In genomic region chr2:64458171-64458570, GRCm38 (mm10) we compare ENCODE assay signal across 9 mouse cellular contexts.
DNase-seq lines count a peak whose midpoint lies in the region; ATAC-seq and TF ChIP-seq lines count a peak whose summit lies in the region.
"Had no signal": no experiment of that assay in that cellular context is flagged by ENCODE, and none has a peak within 500 bp of the region (broad histone marks: within the 10 kb centered on the region; RNA-seq: fewer than 3 reads in every experiment).

No protein-coding gene starts in this region.

- no peak for ATAC-seq in hindbrain, embryonic 11.5 days (ENCODE audit: low FRiP score)
- ATAC-seq in hindbrain, embryonic 16.5 days, result no peak

- no peak for TF ChIP-seq POLR2A in CH12.LX (IDR thresholded peaks at IDR 0.05; ENCODE audit: low read depth, low read length)

- H3K27me3 ChIP-seq in hindbrain, embryonic 11.5 days (ENCODE audit: control insufficient read depth, insufficient read depth, low read length), result no peaks in the 10 kb centered on the region
- no peaks in the 10 kb centered on the region for H3K27me3 ChIP-seq in hindbrain, embryonic 16.5 days (replicated peaks; ENCODE audit: control insufficient read depth, insufficient read depth, low read length)
- no peaks in the 10 kb centered on the region for H3K27me3 ChIP-seq in CH12.LX (replicated peaks)
- H3K27me3 ChIP-seq: midbrain, embryonic 12.5 days had no signal

- no peak for TF ChIP-seq EP300 in CH12.LX (IDR thresholded peaks at IDR 0.05; ENCODE audit: low read length)

- WGBS in hindbrain, embryonic 11.5 days, result 68% methylated on average over 5 of the region's 5 CpGs
- WGBS in hindbrain, embryonic 16.5 days, result 69% methylated on average over 5 of the region's 5 CpGs

- dilution Hi-C loops in CH12.LX (cut with MboI; ENCODE audit: extremely low pct_ligation_motif_present, extremely low pct_unique_long_range_greater_than_20kb, low sequenced_read_pairs), result no loop called here

- peak; percentile 29 for TF ChIP-seq RAD21 in CH12.LX (IDR thresholded peaks at IDR 0.05; ENCODE audit: low read depth, low read length)

- no peak overlapping the region for H3K4me3 ChIP-seq in hindbrain, embryonic 11.5 days (ENCODE audit: low read depth, low read length)
- no peak overlapping the region for H3K4me3 ChIP-seq in hindbrain, embryonic 16.5 days (ENCODE audit: low read length)
- H3K4me3 ChIP-seq in CH12.LX (replicated peaks in 1 of 3; ENCODE audit: low read depth in 2 of 3, low read length in 2 of 3, poor library complexity in 1 of 3), result no peak overlapping the region
- H3K4me3 ChIP-seq: midbrain, embryonic 12.5 days had no signal

- peak; percentile 75 for DNase-seq in hindbrain, embryonic 11.5 days (ENCODE audit: low spot score)
- DNase-seq in CH12.LX (ENCODE audit: extremely low read depth) (peak; percentile 2), NIH3T3 (ENCODE audit: low read depth) (peak; percentile 59)
- DNase-seq in kidney, postnatal 36 days, result peak; percentile 18 to 63
- DNase-seq in telencephalon, adult 2 months (ENCODE audit: low read depth, low spot score), result peak; percentile 9
- no peak for DNase-seq in urinary bladder, postnatal 14 days (ENCODE audit: low spot score)
- DNase-seq in gastrocnemius, postnatal 25 days, result no peak

- peak in 1 of 2 experiments; percentile 47; a peak in 2 of 4 replicates for TF ChIP-seq CTCF in CH12.LX (conservative IDR thresholded peaks at IDR 0.05 in 1 of 2, IDR thresholded peaks at IDR 0.05 in 1 of 2; ENCODE audit: low read depth in 2 of 2, low read length in 2 of 2)

- H3K4me2 ChIP-seq in hindbrain, embryonic 11.5 days (replicated peaks; ENCODE audit: low read depth, low read length), result no peak overlapping the region
- no peak overlapping the region for H3K4me2 ChIP-seq in hindbrain, embryonic 16.5 days (ENCODE audit: low read length)
- H3K4me2 ChIP-seq in CH12.LX (ENCODE audit: insufficient read depth, low read depth, poor library complexity, severe bottlenecking), result no peak overlapping the region
- H3K4me2 ChIP-seq: midbrain, embryonic 12.5 days had no signal

- no peaks in the 10 kb centered on the region for H3K9me3 ChIP-seq in hindbrain, embryonic 11.5 days (ENCODE audit: control insufficient read depth, low read length)
- H3K9me3 ChIP-seq in hindbrain, embryonic 16.5 days (ENCODE audit: control insufficient read depth, low read length), result no peaks in the 10 kb centered on the region
- H3K9me3 ChIP-seq in CH12.LX (replicated peaks; ENCODE audit: low read length), result peaks cover 38% of the 10 kb centered on the region
- H3K9me3 ChIP-seq: midbrain, embryonic 12.5 days had no signal

- H3K4me1 ChIP-seq in hindbrain, embryonic 11.5 days (replicated peaks; ENCODE audit: control insufficient read depth, insufficient read depth, low read length), result no peaks in the 10 kb centered on the region
- no peaks in the 10 kb centered on the region for H3K4me1 ChIP-seq in hindbrain, embryonic 16.5 days (ENCODE audit: control insufficient read depth, insufficient read depth, low read depth, low read length)
- no peaks in the 10 kb centered on the region for H3K4me1 ChIP-seq in CH12.LX (ENCODE audit: control insufficient read depth in 1 of 2, insufficient read depth in 2 of 2)
- H3K4me1 ChIP-seq: midbrain, embryonic 12.5 days had no signal

- H3K36me3 ChIP-seq in hindbrain, embryonic 11.5 days (ENCODE audit: control insufficient read depth, insufficient read depth, low read length), result no peaks in the 10 kb centered on the region
- no peaks in the 10 kb centered on the region for H3K36me3 ChIP-seq in hindbrain, embryonic 16.5 days (ENCODE audit: control insufficient read depth, insufficient read depth, low read length)
- H3K36me3 ChIP-seq in CH12.LX (replicated peaks in 1 of 2; ENCODE audit: control insufficient read depth in 1 of 2, insufficient read depth in 1 of 2, low read length in 1 of 2), result no peaks in the 10 kb centered on the region
- H3K36me3 ChIP-seq: midbrain, embryonic 12.5 days had no signal

- in situ Hi-C loops in CH12.LX (cut with MboI; ENCODE audit: low pct_ligation_motif_present, low pct_unique_long_range_greater_than_20kb, low sequenced_read_pairs), result loop anchor here (25.0 kb wide), 1 partner anchor 971 kb away; no protein-coding TSS in a partner anchor

- no peak overlapping the region for H3K27ac ChIP-seq in hindbrain, embryonic 11.5 days (ENCODE audit: low read depth, low read length)
- H3K27ac ChIP-seq in hindbrain, embryonic 16.5 days (ENCODE audit: low read depth, low read length), result no peak overlapping the region
- no peak overlapping the region for H3K27ac ChIP-seq in CH12.LX (ENCODE audit: insufficient read depth, low read depth)
- H3K27ac ChIP-seq: midbrain, embryonic 12.5 days had no signal

- no peaks in the 10 kb centered on the region for H3K79me2 ChIP-seq in CH12.LX (replicated peaks; ENCODE audit: control insufficient read depth, extremely low read depth, insufficient read depth, poor library complexity, severe bottlenecking)

- no peak overlapping the region for H3K9ac ChIP-seq in hindbrain, embryonic 11.5 days (ENCODE audit: low read depth, low read length)
- H3K9ac ChIP-seq in hindbrain, embryonic 16.5 days (ENCODE audit: low read depth, low read length), result no peak overlapping the region
- H3K9ac ChIP-seq in CH12.LX (ENCODE audit: insufficient read depth, low read depth), result no peak overlapping the region
- H3K9ac ChIP-seq: midbrain, embryonic 12.5 days had no signal

TF ChIP-seq in CH12.LX, 34 proteins besides CTCF, POLR2A, EP300 and RAD21:
- TF ChIP-seq SMC3 (IDR thresholded peaks at IDR 0.05; ENCODE audit: low read depth, low read length) (peak; percentile 21; the same call in 1 of the 2 replicates), IRF4 (IDR thresholded peaks at IDR 0.05; ENCODE audit: low read depth, low read length) (no peak), POLR2AphosphoS2 (IDR thresholded peaks at IDR 0.05; ENCODE audit: low read depth, low read length) (no peak)

Comparison
In these comparisons a context has a peak if more than half of its experiments do, and no peak if none do; other contexts are left out.
1. DNase-seq: peak in hindbrain, embryonic 11.5 days (single experiment), CH12.LX (single experiment), NIH3T3 (single experiment), kidney, postnatal 36 days (2 of 2) and telencephalon, adult 2 months (single experiment); none in urinary bladder, postnatal 14 days (single experiment) and gastrocnemius, postnatal 25 days (single experiment).